Mouse (Mus musculus) hindbrain, embryonic 13.5 days (tissue): ENCODE measurements around the gene Akap8. TPM values are rescaled to one million over a fixed set of nuclear protein-coding genes. Genes with fewer than 3 reads are reported as not detected.

Experiments used
- ATAC-seq: fragments of 200-750 bp; cut with Nextera tagmentation; 2 replicates; pipeline ENCODE4 v1.8.0; 2017; ENCODE audit warnings: moderate TSS enrichment; ENCODE audit not compliant: low FRiP score
- H3K27ac ChIP-seq: fragments of 300-500 bp; sonication (generic); 2 replicates; pipeline ENCODE4 v1.5.1; 2015; ENCODE audit warnings: inconsistent platforms, mild to moderate bottlenecking, moderate library complexity
- H3K27me3 ChIP-seq: fragments of 300-500 bp; sonication (generic); 2 replicates; pipeline ENCODE4 v1.6.1; 2015; ENCODE audit warnings: mild to moderate bottlenecking, inconsistent platforms
- H3K36me3 ChIP-seq: fragments of 300-500 bp; sonication (generic); 2 replicates; pipeline ENCODE4 v1.6.1; 2015; ENCODE audit warnings: mild to moderate bottlenecking, inconsistent platforms
- H3K4me1 ChIP-seq: fragments of 300-500 bp; sonication (generic); replicated peaks from 2 replicates; pipeline ENCODE4 v1.6.1; 2015; ENCODE audit warnings: inconsistent platforms
- H3K4me2 ChIP-seq: fragments of 300-500 bp; sonication (generic); 2 replicates; pipeline ENCODE4 v1.6.1; 2015; ENCODE audit warnings: inconsistent platforms, mild to moderate bottlenecking, moderate library complexity
- H3K4me3 ChIP-seq: fragments of 300-500 bp; sonication (generic); 2 replicates; pipeline ENCODE4 v1.5.1; 2015; ENCODE audit warnings: mild to moderate bottlenecking, inconsistent platforms
- H3K9ac ChIP-seq: fragments of 300-500 bp; sonication (generic); 2 replicates; pipeline ENCODE4 v1.6.1; 2015; ENCODE audit warnings: mild to moderate bottlenecking, inconsistent platforms
- H3K9me3 ChIP-seq: fragments of 300-500 bp; sonication (generic); 2 replicates; pipeline ENCODE4 v1.6.1; 2016; ENCODE audit warnings: inconsistent platforms
- WGBS: fragments of 180-500 bp; shearing (Covaris S2); methylation state at CpG from one replicate; pipeline ENCODE4 v1.1.7; 2015; 5-methylcytosine and 5-hydroxymethylcytosine counted together
- polyA plus RNA-seq: library from polyadenylated mRNA; unstranded; fragments of >200 nt; fragmentation: Nextera tagmentation; extraction: Ambion mirVana; gene quantifications from 2 replicates; pipeline ENCODE4 v1.2.1, GENCODE M21; 2015

Gene Akap8
- polyA plus RNA-seq = 109 TPM in 2 replicates

- H3K36me3 ChIP-seq = peaks cover 39% of the 10 kb centered on the region
- peak within 1 kb of the TSS; percentile 97 for H3K27ac ChIP-seq
- H3K9me3 ChIP-seq = no peaks in the 10 kb centered on the region
- H3K4me3 ChIP-seq = peak within 1 kb of the TSS; percentile 89
- ATAC-seq = peak; percentile 98
- H3K27me3 ChIP-seq = no peaks in the 10 kb centered on the region
- H3K9ac ChIP-seq = peak within 1 kb of the TSS; percentile 90
- peaks cover 41% of the 10 kb centered on the region for H3K4me1 ChIP-seq
- under 1% methylated on average over 83 of the region's 83 CpGs for whole genome bisulfite sequencing
- H3K4me2 ChIP-seq = peak within 1 kb of the TSS; percentile 92
These were observed at the start of gene Akap8 for GRCm38 (mm10) chr17:32320597-32321389. Gene Akap8, minus strand, starts transcription at chr17:32321238.

GRCm38 (mm10) chr17:32368991-32369578, 48.0 kb upstream of the Akap8 start:
- no peak for ATAC-seq
- peaks cover 13% of the 10 kb centered on the region for H3K4me1 ChIP-seq
- H3K4me3 ChIP-seq = peak overlapping the region; percentile 15; the same call in 1 of the 2 replicates
- H3K27me3 ChIP-seq = no peaks in the 10 kb centered on the region
- WGBS = 15% methylated on average over 14 of the region's 17 CpGs
- H3K36me3 ChIP-seq = peaks cover 9% of the 10 kb centered on the region
- H3K9me3 ChIP-seq = no peaks in the 10 kb centered on the region
- H3K4me2 ChIP-seq = peak overlapping the region; percentile 41
- H3K27ac ChIP-seq = no peak overlapping the region
- 0 out of 2 replicates have a peak overlapping the region, but pooled peaks have one; percentile 29 for H3K9ac ChIP-seq

DNA sequence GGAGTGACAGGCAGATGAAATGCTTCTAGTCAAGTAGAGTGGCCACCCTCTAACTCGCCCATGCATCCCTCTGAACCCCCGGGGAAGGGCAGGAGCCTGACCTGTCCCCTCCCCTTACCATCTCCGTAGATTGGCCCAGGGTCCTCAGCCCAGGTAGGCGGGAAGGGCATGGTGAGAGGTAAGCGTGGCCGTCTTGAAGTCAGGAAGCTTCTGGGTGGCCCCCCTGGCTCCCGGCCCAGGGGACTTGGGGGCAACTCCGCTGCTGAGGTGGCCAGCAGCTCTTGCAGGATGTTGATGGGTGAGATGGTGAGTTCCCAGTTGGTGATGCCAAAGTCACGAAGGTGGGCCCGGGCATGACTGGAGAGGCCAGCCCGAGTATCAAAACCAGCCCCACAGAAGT, 46.7 kb upstream of the Akap8 start:
- H3K9ac ChIP-seq = no peak overlapping the region; the same call in 1 of the 2 replicates
- no peak overlapping the region for H3K4me3 ChIP-seq
- no peaks in the 10 kb centered on the region for H3K27me3 ChIP-seq
- H3K4me1 ChIP-seq = peaks cover 22% of the 10 kb centered on the region
- H3K27ac ChIP-seq = no peak overlapping the region
- no peak overlapping the region for H3K4me2 ChIP-seq
- ATAC-seq = no peak
- H3K9me3 ChIP-seq = no peaks in the 10 kb centered on the region
- 93% methylated on average over 11 of the region's 11 CpGs for WGBS
- H3K36me3 ChIP-seq = peaks cover 11% of the 10 kb centered on the region

DNA sequence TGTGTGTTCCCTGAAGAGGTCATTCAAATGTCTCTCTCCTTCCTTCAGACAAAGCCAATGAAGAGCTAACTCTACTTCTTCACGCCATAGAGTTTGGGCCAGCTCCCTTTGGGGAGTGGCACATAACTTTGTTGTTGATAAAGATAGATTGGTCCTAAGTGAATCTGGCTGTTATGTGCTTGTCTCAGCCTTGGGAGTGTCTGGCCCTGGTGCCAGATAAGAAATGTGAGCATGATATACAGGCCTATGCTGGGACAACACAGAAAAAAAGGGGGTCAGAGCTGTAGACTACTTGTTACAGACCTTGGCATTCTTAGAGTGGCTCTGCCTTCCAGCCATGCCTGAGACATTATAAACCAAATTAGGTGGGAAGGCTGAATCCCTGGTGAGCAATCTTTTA, 44.3 kb upstream of the Akap8 start:
- peaks cover 37% of the 10 kb centered on the region for H3K4me1 ChIP-seq
- 84% methylated on average over 1 of the region's 1 CpGs for WGBS

GRCm38 (mm10) chr17:32364850-32365249, 43.8 kb upstream of the Akap8 start:
- 62% methylated on average over 5 of the region's 5 CpGs for WGBS
- peak; percentile 27 for ATAC-seq
- Histone ChIP-seq H3K9ac (peak overlapping the region; percentile 96), H3K4me1 (peaks cover 37% of the 10 kb centered on the region), H3K4me3 (peak overlapping the region; percentile 91), H3K9me3 (no peaks in the 10 kb centered on the region), H3K36me3 (peaks cover 37% of the 10 kb centered on the region), H3K27me3 (no peaks in the 10 kb centered on the region), H3K4me2 (peak overlapping the region; percentile 83), H3K27ac (peak overlapping the region; percentile 85)

More for the DNA sequence above, 44.3 kb upstream of the Akap8 start:
- H3K27me3 ChIP-seq = no peaks in the 10 kb centered on the region
- H3K4me3 ChIP-seq = no peak overlapping the region
- H3K36me3 ChIP-seq = peaks cover 33% of the 10 kb centered on the region
- H3K4me2 ChIP-seq = no peak overlapping the region
- ATAC-seq = no peak
- no peak overlapping the region for H3K9ac ChIP-seq
- peak overlapping the region; percentile 85; the same call in 1 of the 2 replicates for H3K27ac ChIP-seq
- H3K9me3 ChIP-seq = no peaks in the 10 kb centered on the region

DNA sequence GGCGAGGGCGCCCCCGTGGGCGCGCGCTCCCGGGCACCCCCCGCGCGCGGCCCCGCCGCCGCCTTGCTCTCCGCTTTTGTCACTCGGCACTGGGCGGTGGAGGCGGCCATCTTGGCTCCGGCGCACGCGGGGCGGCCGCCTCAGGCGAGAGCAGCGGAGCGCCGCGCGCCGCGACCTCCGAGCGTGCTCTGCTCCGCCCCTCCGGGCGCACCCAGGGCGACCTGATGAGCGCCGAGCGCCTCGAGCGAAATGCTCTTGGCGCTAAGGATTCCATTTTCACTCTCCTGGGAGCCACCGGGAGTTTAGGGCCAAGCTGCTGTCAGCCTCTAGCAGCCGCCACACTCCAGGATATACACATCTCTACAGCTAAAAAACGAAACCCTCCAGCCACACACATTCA, 43.3 kb upstream of the Akap8 start:
- ATAC-seq = peak; percentile 94
- H3K9me3 ChIP-seq = no peaks in the 10 kb centered on the region
- whole genome bisulfite sequencing = under 1% methylated on average over 47 of the region's 47 CpGs
- H3K9ac ChIP-seq = peak overlapping the region; percentile 96
- H3K4me3 ChIP-seq = peak overlapping the region; percentile 91
- no peaks in the 10 kb centered on the region for H3K27me3 ChIP-seq
- H3K27ac ChIP-seq = peak overlapping the region; percentile 85
- H3K4me2 ChIP-seq = peak overlapping the region; percentile 83
- peaks cover 42% of the 10 kb centered on the region for H3K36me3 ChIP-seq
- H3K4me1 ChIP-seq = peaks cover 37% of the 10 kb centered on the region

- H3K36me3 ChIP-seq = peaks cover 47% of the 10 kb centered on the region
- peak overlapping the region; percentile 83 for H3K4me2 ChIP-seq
- H3K27me3 ChIP-seq = no peaks in the 10 kb centered on the region
- peak overlapping the region; percentile 96 for H3K9ac ChIP-seq
- H3K4me3 ChIP-seq = peak overlapping the region; percentile 91
- peak; percentile 57 for ATAC-seq
- no peaks in the 10 kb centered on the region for H3K9me3 ChIP-seq
- under 1% methylated on average over 22 of the region's 50 CpGs for WGBS
- H3K27ac ChIP-seq = peak overlapping the region; percentile 85
- peaks cover 34% of the 10 kb centered on the region for H3K4me1 ChIP-seq
These were observed 42.8 kb upstream of the Akap8 start for GRCm38 (mm10) chr17:32363821-32364301.

GRCm38 (mm10) chr17:32362686-32363085, 41.6 kb upstream of the Akap8 start:
- Histone ChIP-seq H3K4me1 (peaks cover 32% of the 10 kb centered on the region), H3K4me2 (peak overlapping the region; percentile 83), H3K36me3 (peaks cover 56% of the 10 kb centered on the region), H3K9ac (peak overlapping the region; percentile 96), H3K27ac (no peak overlapping the region), H3K9me3 (no peaks in the 10 kb centered on the region), H3K27me3 (no peaks in the 10 kb centered on the region), H3K4me3 (peak overlapping the region; percentile 91)
- WGBS = 85% methylated on average over 4 of the region's 4 CpGs
- ATAC-seq = no peak

- no peaks in the 10 kb centered on the region for H3K27me3 ChIP-seq
- no peak overlapping the region for H3K27ac ChIP-seq
- peaks cover 77% of the 10 kb centered on the region for H3K36me3 ChIP-seq
- no peak for ATAC-seq
- WGBS = 85% methylated on average over 18 of the region's 18 CpGs
- no peaks in the 10 kb centered on the region for H3K9me3 ChIP-seq
- no peak overlapping the region for H3K4me2 ChIP-seq
- H3K4me3 ChIP-seq = no peak overlapping the region
- H3K4me1 ChIP-seq = peaks cover 29% of the 10 kb centered on the region
- no peak overlapping the region for H3K9ac ChIP-seq
These were observed 38.9 kb upstream of the Akap8 start for GRCm38 (mm10) chr17:32359928-32360327.

GRCm38 (mm10) chr17:32358943-32359340, 37.9 kb upstream of the Akap8 start:
- H3K27me3 ChIP-seq = no peaks in the 10 kb centered on the region
- H3K4me3 ChIP-seq = no peak overlapping the region
- H3K4me2 ChIP-seq = no peak overlapping the region
- peaks cover 87% of the 10 kb centered on the region for H3K36me3 ChIP-seq
- no peak overlapping the region for H3K9ac ChIP-seq
- ATAC-seq = no peak
- WGBS = 94% methylated on average over 6 of the region's 6 CpGs
- peaks cover 36% of the 10 kb centered on the region for H3K4me1 ChIP-seq
- H3K27ac ChIP-seq = no peak overlapping the region
- no peaks in the 10 kb centered on the region for H3K9me3 ChIP-seq

GRCm38 (mm10) chr17:32358192-32358942, 37.3 kb upstream of the Akap8 start:
- Histone ChIP-seq H3K9me3 (no peaks in the 10 kb centered on the region), H3K9ac (no peak overlapping the region), H3K4me3 (no peak overlapping the region), H3K4me1 (peaks cover 34% of the 10 kb centered on the region), H3K4me2 (no peak overlapping the region), H3K27ac (no peak overlapping the region), H3K36me3 (peaks cover 92% of the 10 kb centered on the region), H3K27me3 (no peaks in the 10 kb centered on the region)
- 93% methylated on average over 7 of the region's 7 CpGs for WGBS
- ATAC-seq = no peak
